Mouse (Mus musculus) adrenal gland, adult 10 weeks (tissue): Measurements from ENCODE around the gene Afdn. TPM values are rescaled to one million over a fixed set of nuclear protein-coding genes. Genes with fewer than 3 reads are reported as not detected.

ENCODE experiments used
- polyA plus RNA-seq: library from polyadenylated mRNA; stranded (reverse); fragments of 350-450 nt; fragmentation: Illumina TruSeq; extraction: RNeasy Lipid Tissue Mini Kit (QIAGEN cat#74804); gene quantifications from one replicate; pipeline ENCODE4 v1.2.3, GENCODE M21; 2014; ENCODE audit warnings: low read depth, low replicate concordance

The Afdn gene
- polyA plus RNA-seq: 91.2 TPM

GRCm38 (mm10) chr17:13759853-13760627, at the start of gene Afdn:
TSS of gene Afdn (plus strand) at chr17:13760539.

GRCm38 (mm10) chr17:13761179-13761913, 1.0 kb downstream of the Afdn start, which contains the start of gene Tcte2:
TSS of gene Tcte2 (minus strand) at chr17:13761825.

GRCm38 (mm10) chr17:13948073-13948472, 187.7 kb downstream of the Afdn start, which contains the start of gene Gm7168:
TSS of gene Gm7168 (plus strand) at chr17:13948373.

Other genes starting within 250 kb of the Afdn start
- 1.2 TPM for gene Tcte2, start 1.3 kb downstream of the Afdn start, polyA plus RNA-seq
- gene Gm7168, start 187.8 kb downstream of the Afdn start, polyA plus RNA-seq: not detected
- not detected for gene Gm7356, start 243.2 kb downstream of the Afdn start, polyA plus RNA-seq